Mouse (Mus musculus): ENCODE measurements around the gene Pmis2. TPM values are rescaled to one million over a fixed set of nuclear protein-coding genes. Genes with fewer than 3 reads are reported as not detected.

Pmis2 gene
- polyA plus RNA-seq, 1 experiment = not detected

DNA sequence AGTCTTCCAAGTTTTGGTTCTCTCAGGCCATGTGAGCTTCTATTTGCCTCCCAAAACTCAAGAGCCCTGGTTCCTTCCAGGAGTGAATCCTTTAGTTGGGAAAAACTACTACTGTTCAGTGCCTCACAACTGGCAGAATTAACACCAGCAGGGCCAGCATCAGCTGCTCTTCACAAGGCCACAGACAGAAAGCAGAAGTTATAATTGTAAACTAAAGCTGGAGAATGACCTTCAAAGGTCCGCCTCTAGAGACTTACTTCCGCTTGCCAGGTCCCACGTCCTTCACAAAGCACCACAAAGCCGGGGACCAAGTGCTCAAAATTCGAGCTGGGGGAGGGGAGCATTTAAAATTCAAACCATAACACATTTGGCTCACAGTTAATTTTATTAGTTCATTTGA is 26.7 kb upstream of the Pmis2 start:
- no peaks in the 10 kb centered on the region for H3K4me1 ChIP-seq (ENCODE audit: control insufficient read depth, insufficient read depth, low read length)
- no peak for TF ChIP-seq CTCF (IDR thresholded peaks at IDR 0.05; ENCODE audit: borderline replicate concordance, insufficient read depth, low read depth, low read length)
- TF ChIP-seq POLR2A (IDR thresholded peaks at IDR 0.05; ENCODE audit: borderline replicate concordance, insufficient read depth, low read length) = no peak
- H3K27ac ChIP-seq (ENCODE audit: insufficient read depth, low read length) = no peak overlapping the region
- no peak overlapping the region for H3K4me3 ChIP-seq (replicated peaks; ENCODE audit: insufficient read depth, low read depth, low read length)
- no peak for DNase-seq
- WGBS = 65% methylated on average over 5 of the region's 5 CpGs
- no peaks in the 10 kb centered on the region for H3K27me3 ChIP-seq (ENCODE audit: control insufficient read depth, insufficient read depth, low read length)

GRCm38 (mm10) chr7:30688325-30688724 is 16.9 kb upstream of the Pmis2 start:
- TF ChIP-seq CTCF (IDR thresholded peaks at IDR 0.05; ENCODE audit: borderline replicate concordance, insufficient read depth, low read depth, low read length) (no peak), POLR2A (IDR thresholded peaks at IDR 0.05; ENCODE audit: borderline replicate concordance, insufficient read depth, low read length) (no peak)
- Histone ChIP-seq H3K27ac (ENCODE audit: insufficient read depth, low read length) (no peak overlapping the region), H3K4me3 (replicated peaks; ENCODE audit: insufficient read depth, low read depth, low read length) (no peak overlapping the region), H3K27me3 (ENCODE audit: control insufficient read depth, insufficient read depth, low read length) (no peaks in the 10 kb centered on the region), H3K4me1 (ENCODE audit: control insufficient read depth, insufficient read depth, low read length) (no peaks in the 10 kb centered on the region)
- DNase-seq = no peak
- WGBS = 75% methylated on average over 6 of the region's 6 CpGs

- DNase-seq = no peak
- no peaks in the 10 kb centered on the region for H3K4me1 ChIP-seq (ENCODE audit: control insufficient read depth, insufficient read depth, low read length)
- no peak overlapping the region for H3K4me3 ChIP-seq (replicated peaks; ENCODE audit: insufficient read depth, low read depth, low read length)
- no peak for TF ChIP-seq POLR2A (IDR thresholded peaks at IDR 0.05; ENCODE audit: borderline replicate concordance, insufficient read depth, low read length)
- TF ChIP-seq CTCF (IDR thresholded peaks at IDR 0.05; ENCODE audit: borderline replicate concordance, insufficient read depth, low read depth, low read length) = no peak
- 87% methylated on average over 2 of the region's 2 CpGs for WGBS
- no peaks in the 10 kb centered on the region for H3K27me3 ChIP-seq (ENCODE audit: control insufficient read depth, insufficient read depth, low read length)
- no peak overlapping the region for H3K27ac ChIP-seq (ENCODE audit: insufficient read depth, low read length)
These were observed 12.0 kb upstream of the Pmis2 start for GRCm38 (mm10) chr7:30683425-30683824.

- Histone ChIP-seq H3K4me1 (ENCODE audit: control insufficient read depth, insufficient read depth, low read length) (no peaks in the 10 kb centered on the region), H3K4me3 (replicated peaks; ENCODE audit: insufficient read depth, low read depth, low read length) (no peak overlapping the region), H3K27ac (ENCODE audit: insufficient read depth, low read length) (no peak overlapping the region), H3K27me3 (ENCODE audit: control insufficient read depth, insufficient read depth, low read length) (no peaks in the 10 kb centered on the region)
- WGBS = 38% methylated on average over 5 of the region's 5 CpGs
- TF ChIP-seq POLR2A (IDR thresholded peaks at IDR 0.05; ENCODE audit: borderline replicate concordance, insufficient read depth, low read length) = no peak
- TF ChIP-seq CTCF (IDR thresholded peaks at IDR 0.05; ENCODE audit: borderline replicate concordance, insufficient read depth, low read depth, low read length) = no peak
- no peak for DNase-seq
These were observed 10.5 kb upstream of the Pmis2 start for GRCm38 (mm10) chr7:30681897-30682296.

- H3K4me1 ChIP-seq (ENCODE audit: control insufficient read depth, insufficient read depth, low read length) = no peaks in the 10 kb centered on the region
- TF ChIP-seq CTCF (IDR thresholded peaks at IDR 0.05; ENCODE audit: borderline replicate concordance, insufficient read depth, low read depth, low read length) = no peak
- WGBS = 33% methylated on average over 5 of the region's 5 CpGs
These were observed 7.0 kb upstream of the Pmis2 start for GRCm38 (mm10) chr7:30678263-30678975.

DNA sequence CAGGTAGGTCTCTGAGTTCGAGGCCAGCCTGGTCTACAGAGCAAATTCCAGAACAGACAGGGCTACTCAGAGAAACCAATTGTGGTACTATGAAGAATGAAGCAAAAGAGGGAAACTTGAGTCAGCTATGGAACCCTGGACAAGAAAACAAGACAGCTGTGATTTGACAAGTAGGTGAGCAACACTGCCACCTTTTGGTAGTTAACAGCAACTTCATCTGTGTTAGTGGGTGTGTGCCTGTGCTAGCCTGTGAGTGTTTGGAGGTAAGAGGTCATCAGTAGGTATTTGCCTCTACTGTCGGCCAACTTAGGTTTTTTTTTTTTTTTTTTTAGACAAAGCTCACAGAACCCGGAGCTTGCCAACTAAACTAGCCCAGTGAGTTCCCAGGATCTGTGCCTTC is 2.2 kb downstream of the Pmis2 start:
- Histone ChIP-seq H3K4me1 (ENCODE audit: control insufficient read depth, insufficient read depth, low read length) (no peaks in the 10 kb centered on the region), H3K4me3 (replicated peaks; ENCODE audit: insufficient read depth, low read depth, low read length) (no peak overlapping the region), H3K27me3 (ENCODE audit: control insufficient read depth, insufficient read depth, low read length) (no peaks in the 10 kb centered on the region), H3K27ac (ENCODE audit: insufficient read depth, low read length) (no peak overlapping the region)
- 34% methylated on average over 3 of the region's 3 CpGs for WGBS
- DNase-seq = no peak
- TF ChIP-seq CTCF (IDR thresholded peaks at IDR 0.05; ENCODE audit: borderline replicate concordance, insufficient read depth, low read depth, low read length) = no peak

More at GRCm38 (mm10) chr7:30678263-30678975, 7.0 kb upstream of the Pmis2 start:
- no peak overlapping the region for H3K27ac ChIP-seq (ENCODE audit: insufficient read depth, low read length)
- peak; percentile 47 to 50 for DNase-seq
- H3K4me3 ChIP-seq (replicated peaks; ENCODE audit: insufficient read depth, low read depth, low read length) = no peak overlapping the region
- H3K27me3 ChIP-seq (ENCODE audit: control insufficient read depth, insufficient read depth, low read length) = no peaks in the 10 kb centered on the region

- Histone ChIP-seq H3K4me1 (ENCODE audit: control insufficient read depth, insufficient read depth, low read length) (no peaks in the 10 kb centered on the region), H3K27me3 (ENCODE audit: control insufficient read depth, insufficient read depth, low read length) (no peaks in the 10 kb centered on the region), H3K27ac (ENCODE audit: insufficient read depth, low read length) (peak overlapping the region; percentile 62; the same call in 1 of the 2 replicates), H3K4me3 (replicated peaks; ENCODE audit: insufficient read depth, low read depth, low read length) (peak overlapping the region; percentile 89)
- WGBS = 2% methylated on average over 11 of the region's 11 CpGs
- TF ChIP-seq POLR2A (IDR thresholded peaks at IDR 0.05; ENCODE audit: borderline replicate concordance, insufficient read depth, low read length) = no peak
- TF ChIP-seq CTCF (IDR thresholded peaks at IDR 0.05; ENCODE audit: borderline replicate concordance, insufficient read depth, low read depth, low read length) = no peak
- peak in 1 of 2 experiments; percentile 31 for DNase-seq
These were observed 6.1 kb downstream of the Pmis2 start for GRCm38 (mm10) chr7:30665321-30665720.

DNA sequence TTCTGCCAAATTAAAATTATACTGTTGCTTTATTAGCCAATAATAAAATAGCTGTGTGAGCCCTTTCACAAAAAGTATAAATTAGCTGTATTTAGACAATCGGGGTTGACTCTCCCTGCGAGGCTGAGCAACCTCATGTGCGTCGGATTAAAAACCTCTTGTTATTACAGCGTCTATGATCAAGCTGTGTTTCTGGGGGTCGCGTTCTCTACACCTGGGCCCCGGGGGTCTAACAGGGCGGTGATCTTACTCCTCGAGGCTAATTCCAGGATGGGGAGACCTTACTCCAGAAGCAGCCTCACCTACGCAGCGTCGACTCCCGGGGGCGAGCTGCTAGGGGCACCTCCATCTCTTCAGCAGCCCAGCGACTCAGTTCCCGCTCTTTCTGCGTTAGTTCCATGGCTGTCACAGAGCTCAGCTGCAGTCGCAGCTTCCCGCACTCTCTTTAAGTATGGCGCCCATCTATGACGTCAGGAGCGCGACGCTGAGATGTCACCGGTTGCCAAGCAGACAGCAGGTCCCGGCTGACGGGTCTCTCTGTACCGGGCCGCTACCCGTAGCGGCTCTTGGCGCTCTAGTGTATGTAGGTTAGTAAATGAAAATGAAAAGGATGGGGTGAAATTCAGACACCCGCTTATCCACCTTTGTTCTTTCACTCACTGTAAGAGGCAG is 6.7 kb downstream of the Pmis2 start, which contains the start of gene Haus5:
Gene Haus5, minus strand, starts transcription at position 466 of the 672 bp plus-strand sequence.
- peak; percentile 91 to 93 for DNase-seq
- H3K27ac ChIP-seq (ENCODE audit: insufficient read depth, low read length) = peak within 1 kb of the TSS; percentile 62; the same call in 1 of the 2 replicates

More for the DNA sequence above, 6.7 kb downstream of the Pmis2 start, which contains the start of gene Haus5:
- Histone ChIP-seq H3K4me3 (replicated peaks; ENCODE audit: insufficient read depth, low read depth, low read length) (peak within 1 kb of the TSS; percentile 89), H3K4me1 (ENCODE audit: control insufficient read depth, insufficient read depth, low read length) (no peaks in the 10 kb centered on the region), H3K27me3 (ENCODE audit: control insufficient read depth, insufficient read depth, low read length) (no peaks in the 10 kb centered on the region)
- WGBS = 1% methylated on average over 34 of the region's 34 CpGs
- TF ChIP-seq POLR2A (IDR thresholded peaks at IDR 0.05; ENCODE audit: borderline replicate concordance, insufficient read depth, low read length) (peak; percentile 82; the same call in 1 of the 2 replicates), CTCF (IDR thresholded peaks at IDR 0.05; ENCODE audit: borderline replicate concordance, insufficient read depth, low read depth, low read length) (no peak)
